Mouse (Mus musculus): Measurements from ENCODE around the gene Bspry. TPM values are rescaled to one million over a fixed set of nuclear protein-coding genes. Genes with fewer than 3 reads are reported as not detected.

The Bspry gene
- total RNA-seq, 2 experiments from 2014 or later = 0.15 to 0.16 TPM

DNA sequence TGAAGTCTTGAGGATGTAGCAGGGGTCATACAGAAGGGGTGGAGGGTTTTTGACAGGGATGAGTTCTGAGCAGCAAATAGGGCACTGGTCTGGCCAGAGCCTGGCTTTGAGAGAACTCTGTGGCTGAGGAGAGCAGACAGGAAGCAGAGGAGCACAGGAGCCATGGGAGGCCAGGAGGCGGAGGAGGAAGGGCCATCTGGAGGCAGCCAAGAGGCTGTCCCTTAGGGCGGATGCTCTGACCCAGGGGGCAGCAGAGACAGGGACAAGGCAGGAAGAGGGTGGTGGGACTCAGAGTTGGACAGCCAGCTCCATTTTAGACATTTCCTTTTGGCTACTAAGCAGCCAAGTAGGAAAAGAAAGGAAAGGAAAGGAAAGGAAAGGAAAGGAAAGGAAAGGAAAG, 36.2 kb downstream of the Bspry start:
- DNase-seq = peak; percentile 55

DNA sequence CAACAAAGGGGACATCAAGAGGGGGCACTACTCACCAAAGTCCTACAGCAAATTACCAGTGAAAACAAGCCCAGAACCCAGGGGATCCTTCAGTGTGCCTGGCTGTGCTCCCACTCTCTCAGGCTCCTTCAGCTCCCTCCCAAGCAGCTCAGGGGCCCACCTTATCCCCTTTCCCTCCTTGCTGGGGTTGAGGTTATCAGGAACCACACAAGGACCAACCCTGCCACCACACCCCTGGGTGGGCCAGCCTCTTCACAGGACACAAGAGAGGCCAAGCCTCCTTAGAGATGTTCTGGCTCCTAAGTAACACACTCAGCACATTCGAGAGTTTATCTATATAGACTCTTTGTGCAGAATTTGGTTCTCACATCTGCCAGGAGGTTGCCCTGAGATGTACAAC, 36.7 kb downstream of the Bspry start:
- no peak for DNase-seq

DNA sequence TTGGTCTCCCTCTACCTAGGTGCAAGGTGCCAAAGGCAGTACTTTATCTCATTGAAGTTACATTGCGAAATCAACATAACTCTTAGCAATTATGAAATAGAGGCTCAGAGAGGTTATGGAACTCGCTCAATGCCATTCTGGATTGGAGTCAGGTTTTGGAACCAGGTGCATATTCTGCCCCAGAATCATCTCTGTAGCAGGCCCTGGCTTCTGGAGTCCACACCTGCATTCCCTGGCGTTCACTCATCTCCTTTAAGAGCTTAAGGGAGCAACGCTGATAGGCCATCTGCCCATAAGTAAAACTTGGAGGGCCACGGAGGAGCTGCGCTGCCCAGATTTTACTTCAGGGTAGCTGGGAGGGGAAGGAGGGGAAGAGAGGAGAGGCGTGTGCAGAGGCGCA, 37.2 kb downstream of the Bspry start:
- DNase-seq = no peak

DNA sequence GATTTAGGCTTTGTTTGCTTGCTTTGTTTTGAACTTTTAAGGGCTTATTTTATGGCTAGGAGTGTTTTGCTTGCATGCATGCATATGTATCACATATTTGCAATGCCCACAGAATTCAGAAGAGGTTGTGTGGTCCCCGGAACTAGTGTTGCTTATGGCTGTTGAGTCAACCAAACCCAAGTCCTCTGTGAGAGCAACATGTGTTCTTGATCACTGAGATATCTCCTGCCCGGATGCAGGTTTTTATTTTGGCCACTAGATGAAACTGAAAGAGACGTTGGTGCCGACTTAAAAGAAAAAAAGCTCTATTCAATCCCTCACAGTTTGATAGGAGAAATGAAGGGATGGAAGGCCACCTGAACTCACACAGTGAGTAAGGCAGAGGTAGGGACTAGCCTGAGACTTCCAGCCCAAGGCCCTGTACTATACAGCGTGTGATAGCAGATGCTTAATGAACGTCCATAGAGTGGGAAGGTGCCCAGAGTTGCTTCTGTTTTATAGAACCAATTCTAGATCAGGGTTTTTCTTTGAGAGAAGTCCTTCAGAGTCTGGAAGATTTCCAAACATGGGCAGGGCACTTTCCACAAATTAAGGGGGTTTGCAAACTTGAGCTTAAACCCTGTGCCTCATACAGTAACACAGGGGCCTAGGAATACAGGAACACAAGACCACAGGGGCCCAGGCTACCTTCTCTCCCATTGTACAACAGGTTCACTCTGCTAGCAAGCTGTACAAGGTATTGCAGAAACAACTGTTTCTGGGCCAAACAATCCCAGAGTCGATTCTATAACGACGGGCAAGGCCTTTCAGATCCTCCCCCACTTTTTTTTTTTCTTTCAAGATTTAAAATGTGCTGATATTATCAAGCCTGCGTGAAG, 37.9 kb downstream of the Bspry start:
- DNase-seq = no peak

DNA sequence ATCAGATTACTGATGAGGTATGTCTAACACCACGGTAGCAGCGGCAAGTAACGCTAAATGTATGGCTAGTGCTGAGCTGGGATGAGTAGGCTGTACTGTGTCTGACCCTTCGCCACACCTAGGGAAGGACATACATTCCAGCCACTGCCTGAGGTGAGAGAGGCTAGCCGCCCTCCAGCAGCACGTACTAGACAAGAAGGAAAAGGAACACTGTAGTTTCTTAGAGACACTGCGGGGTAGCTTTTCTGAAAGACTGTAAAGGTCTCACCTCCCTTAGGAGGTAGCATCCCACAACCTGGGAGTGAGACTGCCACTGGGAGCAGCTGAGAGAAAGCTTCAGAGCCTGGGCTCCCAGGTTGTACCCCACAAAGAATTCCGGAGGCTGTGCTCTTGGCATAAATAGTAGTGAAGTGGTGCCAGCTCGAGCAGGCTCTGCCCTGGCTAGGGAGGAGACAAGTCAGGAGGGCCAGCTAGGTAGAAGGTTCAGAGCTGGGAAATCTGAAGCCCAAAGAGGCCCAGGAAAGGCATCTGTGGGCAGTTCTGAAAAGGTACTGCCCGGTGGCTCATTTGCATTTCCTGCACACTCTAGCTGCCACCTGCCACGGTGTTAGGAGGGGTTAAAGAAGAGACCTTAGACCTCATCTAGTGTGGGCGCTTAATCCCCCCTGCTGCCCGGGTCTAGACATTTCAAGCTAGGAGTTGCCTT, 38.7 kb downstream of the Bspry start:
- DNase-seq = peak; percentile 31

DNA sequence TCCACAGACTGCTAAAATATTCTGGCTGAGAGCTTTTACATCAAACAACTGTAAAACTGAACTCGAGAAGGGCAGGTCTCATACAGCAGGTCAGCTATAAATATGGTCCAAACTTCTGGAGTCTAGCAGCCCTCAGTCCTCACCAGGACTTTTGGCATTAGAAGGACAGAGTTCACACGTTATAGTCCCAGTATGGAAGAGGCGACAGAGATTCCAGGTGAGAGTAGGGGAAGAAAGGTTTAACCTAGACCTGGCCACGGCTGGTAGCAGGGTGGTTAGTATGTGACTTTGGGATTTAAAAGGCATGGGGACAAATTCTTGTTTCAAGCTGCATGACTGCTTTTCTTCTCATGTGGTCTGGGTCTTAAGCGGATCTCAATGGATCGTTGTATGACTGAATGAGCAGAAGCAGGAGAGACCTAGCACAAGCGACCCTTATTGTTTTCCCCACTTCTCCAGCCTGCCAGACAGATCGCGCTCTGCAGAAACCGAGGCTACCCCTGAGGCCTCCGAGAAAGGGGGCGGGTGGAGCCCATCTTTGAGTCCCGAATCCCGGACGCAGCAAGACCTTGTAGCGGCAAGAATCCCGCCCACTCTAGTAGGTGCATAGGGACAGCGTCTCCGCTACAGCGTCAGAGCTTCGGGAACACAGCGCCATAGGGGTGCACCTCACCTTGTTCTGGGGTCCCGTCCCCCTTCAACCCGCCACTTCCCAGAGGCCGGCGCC, 39.4 kb downstream of the Bspry start:
- DNase-seq = no peak

DNA sequence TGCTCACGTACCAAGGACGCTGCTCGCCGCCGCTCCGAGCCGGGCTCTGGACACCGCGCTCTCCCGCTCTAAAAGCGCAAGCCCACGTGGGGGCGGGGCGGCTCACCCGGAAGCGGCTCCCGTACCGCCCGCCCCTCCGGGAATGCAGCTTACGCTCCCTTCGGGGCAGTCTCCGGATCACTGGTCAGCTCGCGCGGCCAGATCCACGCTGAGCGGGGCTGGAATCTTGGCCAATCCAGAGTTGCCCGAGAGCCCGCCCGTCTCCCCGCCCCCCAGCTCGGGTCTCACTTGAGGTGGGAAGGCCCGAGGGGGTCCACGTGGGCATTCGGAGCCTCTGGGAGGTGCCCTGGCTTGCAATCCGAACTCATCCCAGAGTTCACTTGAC, 40.0 kb downstream of the Bspry start, which contains the start of gene Alad:
TSS of gene Alad (minus strand) at position 70 of the 385 bp plus-strand sequence.
- DNase-seq = peak; percentile 86

DNA sequence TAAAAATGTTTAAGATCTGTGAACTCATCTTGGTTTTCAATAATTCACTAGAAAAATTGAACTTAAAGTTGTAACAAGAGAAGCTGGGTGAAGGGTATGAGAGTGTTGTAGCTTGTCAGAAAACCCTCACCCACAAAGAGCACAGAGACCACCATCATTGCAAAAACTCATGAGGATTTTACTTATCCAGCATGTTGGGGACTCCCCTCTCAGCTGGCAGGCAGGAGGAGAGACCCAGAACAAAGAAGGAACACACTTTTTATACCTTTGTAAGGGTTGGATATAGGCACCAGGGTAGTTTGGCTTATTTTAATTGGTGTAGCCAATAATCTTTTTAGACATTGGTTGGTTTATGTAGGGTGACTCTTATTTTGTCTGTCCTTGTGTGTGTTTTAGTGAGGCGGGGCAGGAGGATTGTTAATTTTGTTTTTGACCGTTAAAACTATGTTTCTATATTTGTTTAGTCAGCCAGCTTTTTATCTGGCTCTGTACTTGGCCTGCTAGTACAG, 41.1 kb downstream of the Bspry start:
- DNase-seq = no peak

DNA sequence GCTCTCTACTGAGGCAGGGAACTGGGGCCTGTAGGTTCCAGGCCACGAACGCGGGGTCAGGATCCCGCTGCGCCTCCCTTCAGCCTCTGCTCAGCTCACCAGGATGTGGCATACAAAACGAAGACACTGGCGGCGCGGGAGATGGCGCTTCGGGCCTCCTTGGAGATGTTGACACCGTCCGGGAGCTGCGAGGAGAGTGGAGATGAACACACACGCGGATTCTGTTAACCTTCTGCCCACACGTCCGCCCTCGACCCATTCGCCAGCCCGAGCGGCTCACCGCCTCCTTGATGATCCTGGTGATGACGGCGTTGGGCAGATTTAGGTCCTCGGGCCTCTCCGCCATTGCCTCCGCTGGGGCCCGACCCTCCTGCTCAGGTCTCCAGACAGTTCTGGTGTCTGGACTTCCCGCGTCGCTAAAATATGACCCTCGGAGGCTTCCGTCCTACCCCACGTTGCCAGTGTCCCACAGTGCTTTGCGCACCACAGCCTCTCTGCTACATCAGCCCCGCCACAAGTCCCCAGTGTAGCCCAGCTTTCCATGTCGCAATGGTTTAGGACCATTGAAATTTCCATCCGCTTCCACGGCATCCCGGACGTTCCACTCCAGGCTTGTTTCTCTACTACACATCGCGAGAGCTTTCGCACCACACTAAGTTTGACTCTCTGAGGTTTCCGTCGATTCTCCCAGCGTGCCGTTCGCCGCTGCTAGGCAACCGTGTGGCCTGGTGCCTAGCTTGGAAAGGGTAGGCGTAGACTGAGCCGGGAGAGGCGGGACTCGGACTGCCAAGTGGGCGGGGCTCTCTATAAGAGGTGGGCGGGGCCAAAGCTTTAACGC, 45.0 kb downstream of the Bspry start, which contains the start of the genes Pole3 and 4933430I17Rik:
TSS of gene Pole3 (minus strand) at position 418 of the 838 bp plus-strand sequence.
TSS of gene 4933430I17Rik (plus strand) at position 719 of the 838 bp plus-strand sequence.
- DNase-seq = peak; percentile 97

DNA sequence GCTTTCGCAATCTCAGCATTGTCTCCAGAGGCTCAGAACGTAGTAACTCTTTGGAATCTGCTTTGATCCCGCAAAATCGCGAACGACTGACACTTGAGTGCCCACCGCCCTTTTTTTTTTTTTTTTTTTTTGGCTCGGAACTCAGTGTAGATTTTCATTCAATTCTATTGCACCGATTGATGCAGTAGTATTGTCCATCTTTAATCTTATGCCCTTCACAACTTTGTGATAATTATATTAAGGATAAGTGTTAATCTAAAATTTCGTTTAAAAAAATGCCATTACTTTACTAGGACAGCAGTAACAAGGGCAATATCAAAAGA, 45.6 kb downstream of the Bspry start:
- DNase-seq = no peak

DNA sequence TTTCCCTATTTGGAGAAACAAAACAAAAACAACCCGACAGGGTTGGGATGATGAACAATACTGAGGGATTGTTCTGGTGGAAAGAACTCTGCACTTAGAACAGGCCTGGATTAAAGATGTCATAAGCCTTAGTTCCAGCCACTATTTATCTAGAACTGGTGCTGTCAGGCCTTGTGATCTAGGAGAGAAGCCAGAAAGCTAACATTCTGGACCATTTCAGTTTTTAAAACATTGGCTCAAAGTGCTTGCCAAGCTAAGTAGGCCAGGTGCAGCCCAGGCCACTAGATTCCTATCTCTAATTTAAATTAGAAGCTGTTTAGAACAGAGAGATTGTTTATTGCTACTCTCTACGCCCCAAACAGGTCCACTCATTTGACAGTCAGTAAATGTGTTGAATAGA, 46.4 kb downstream of the Bspry start:
- no peak for DNase-seq

DNA sequence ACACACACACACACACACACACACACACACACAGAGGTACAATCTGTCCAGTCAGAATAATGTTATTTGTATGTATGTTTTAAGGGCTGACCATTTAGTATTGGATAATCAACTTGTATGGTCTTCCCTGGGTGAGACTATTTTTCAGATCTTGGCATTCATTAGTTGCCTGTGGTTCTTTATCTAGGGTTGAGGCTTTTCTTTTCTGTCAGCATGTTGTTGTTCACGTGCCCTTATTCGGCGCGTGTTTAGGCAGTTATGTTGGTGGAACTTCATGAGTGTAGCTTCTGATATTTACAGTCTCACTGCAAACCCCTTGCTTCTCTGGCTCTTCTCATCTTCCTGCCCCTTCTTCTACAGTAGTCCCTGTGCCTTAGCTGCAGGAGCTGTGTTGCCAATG, 47.8 kb downstream of the Bspry start:
- DNase-seq = no peak

DNA sequence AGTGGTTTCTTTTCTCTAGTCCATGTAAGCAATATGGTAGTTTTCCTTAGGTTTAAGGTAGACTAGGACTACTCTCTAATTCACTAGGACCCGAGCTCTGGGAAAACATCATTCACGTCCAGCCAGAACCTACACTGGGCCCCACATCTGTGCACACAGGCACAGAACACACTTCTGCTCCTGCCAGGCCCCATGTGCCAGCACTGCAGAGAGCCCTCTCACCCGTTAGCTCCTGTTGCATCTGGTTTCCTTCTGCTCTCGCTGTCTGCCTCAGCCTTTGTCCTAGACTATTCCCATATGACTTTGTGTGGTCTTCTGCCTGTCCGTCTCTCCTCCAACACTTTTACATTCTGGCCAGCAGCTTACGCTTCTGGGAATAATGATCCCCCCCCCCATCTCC, 53.9 kb downstream of the Bspry start:
- DNase-seq = no peak

DNA sequence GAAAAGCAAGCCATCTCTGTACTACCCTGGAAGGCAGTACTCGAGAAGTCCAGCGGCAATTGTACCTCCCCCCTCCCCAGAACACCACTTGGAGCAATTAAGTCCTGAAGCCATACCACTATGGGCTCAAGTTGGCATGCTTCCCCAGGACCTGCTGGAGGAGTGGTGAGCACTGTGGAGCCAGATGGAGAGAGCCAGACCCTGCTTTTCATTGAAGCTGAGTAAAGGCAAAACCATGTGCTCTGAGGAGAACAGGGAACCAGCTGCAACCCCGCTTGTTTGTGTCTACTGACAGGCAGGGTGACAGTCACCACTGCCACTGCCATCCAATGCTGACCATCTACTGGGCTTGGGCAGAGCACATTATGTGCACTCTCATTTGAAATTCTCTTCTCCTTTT, 61.9 kb downstream of the Bspry start:
- no peak for DNase-seq

DNA sequence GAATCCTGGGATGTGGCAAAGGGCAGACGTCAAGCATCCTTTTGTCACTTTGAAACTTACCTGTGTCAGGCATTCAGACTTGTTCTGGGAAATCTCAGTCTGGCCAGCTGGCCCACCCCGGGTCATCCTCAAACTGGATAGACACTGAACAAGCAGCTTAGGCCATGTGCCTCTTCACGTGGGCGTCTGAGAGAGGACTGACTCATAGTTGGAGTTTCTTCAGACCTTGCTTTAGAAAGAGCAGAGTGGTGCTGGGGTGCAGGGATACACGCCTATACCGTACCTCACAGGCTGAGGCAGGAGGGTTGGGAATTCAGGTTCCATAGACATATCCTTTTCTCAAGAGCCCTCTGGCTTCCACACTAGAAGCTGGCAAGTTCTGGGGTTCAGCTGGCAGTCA, 63.9 kb downstream of the Bspry start:
- no peak for DNase-seq

DNA sequence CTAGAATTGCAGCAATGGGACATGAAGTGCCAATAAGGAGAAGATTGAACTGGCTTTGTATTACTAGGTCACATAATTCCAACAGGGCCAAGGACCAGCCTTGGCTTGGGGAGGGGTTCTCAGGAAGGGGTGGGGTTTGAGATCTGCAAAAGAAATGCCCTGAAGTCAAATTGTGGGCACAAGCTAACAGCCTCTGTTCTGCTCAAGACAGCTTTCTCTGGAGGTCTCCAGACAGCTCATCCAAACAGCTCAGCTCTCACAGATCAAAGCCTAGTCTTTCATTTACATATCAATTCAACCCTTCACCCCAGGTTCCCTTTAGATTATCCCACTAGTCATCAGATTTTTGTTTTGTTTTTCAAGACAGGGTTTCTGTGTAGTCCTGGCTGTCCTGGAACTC, 64.9 kb downstream of the Bspry start:
- DNase-seq = no peak

Other genes starting within 250 kb of the Bspry start
- 1 to 10 TPM in 1 of 2 experiments, under 1 TPM in 1; 0.86 to 1.2 TPM for gene Zfp37, start 249.0 kb upstream of the Bspry start, total RNA-seq (2021)
- 1 to 10 TPM; 3.9 to 4.6 TPM for gene Slc31a2, start 217.5 kb upstream of the Bspry start, total RNA-seq (2021)
- gene Fkbp15, start 119.5 kb upstream of the Bspry start, total RNA-seq (2021) = 10 to 100 TPM; 11.7 to 13.2 TPM
- 10 to 100 TPM; 10.8 to 12.3 TPM for gene Slc31a1, start 119.3 kb upstream of the Bspry start, total RNA-seq (2021)
- gene Cdc26, start 71.4 kb upstream of the Bspry start, total RNA-seq (2021) = 10 to 100 TPM; 40.4 to 43.7 TPM
- 10 to 100 TPM; 13.3 to 15.1 TPM for gene Prpf4, start 71.3 kb upstream of the Bspry start, total RNA-seq (2021)
- gene Rnf183, start 44.8 kb upstream of the Bspry start, total RNA-seq (2021) = not detected
- not detected for gene Wdr31, start 9.2 kb upstream of the Bspry start, total RNA-seq (2021)
- 1 to 10 TPM; 1.7 to 2.2 TPM for gene Hdhd3, start 23.4 kb downstream of the Bspry start, total RNA-seq (2021)
- 10 to 100 TPM; 20.9 to 21.3 TPM for gene Alad, start 39.9 kb downstream of the Bspry start, total RNA-seq (2021)
- 10 to 100 TPM; 15.5 to 15.9 TPM for gene Pole3, start 45.0 kb downstream of the Bspry start, total RNA-seq (2021)
- gene 4933430I17Rik, start 45.3 kb downstream of the Bspry start, total RNA-seq (2021) = under 1 TPM in 1 of 2 experiments, not detected in 1; 0.20 TPM
- gene Rgs3, start 79.8 kb downstream of the Bspry start, total RNA-seq (2021) = 10 to 100 TPM; 10.5 to 11.2 TPM

Data from gastrocnemius, postnatal 25 days (tissue).